Mouse (Mus musculus): ENCODE data around the gene Scimp. TPM values are rescaled to one million over a fixed set of nuclear protein-coding genes. Genes with fewer than 3 reads are reported as not detected.

Gene Scimp
- polyA plus RNA-seq, 1 experiment from 2014 or later: not detected

GRCm38 (mm10) chr11:70747876-70748545, 64.4 kb downstream of the Scimp start:
- H3K4me2 ChIP-seq (ENCODE audit: low read depth, low read length): no peak overlapping the region
- no peaks in the 10 kb centered on the region for H3K9me3 ChIP-seq (ENCODE audit: control insufficient read depth, low read length)
- H3K27me3 ChIP-seq (ENCODE audit: control insufficient read depth, insufficient read depth, low read length): no peaks in the 10 kb centered on the region
- 87% methylated on average over 4 of the region's 4 CpGs for WGBS
- H3K4me3 ChIP-seq (ENCODE audit: low read depth, low read length): no peak overlapping the region
- H3K27ac ChIP-seq (ENCODE audit: low read depth, low read length): no peak overlapping the region
- no peaks in the 10 kb centered on the region for H3K36me3 ChIP-seq (ENCODE audit: control insufficient read depth, insufficient read depth, low read length)
- no peak for ATAC-seq (ENCODE audit: low read depth)
- no peak overlapping the region for H3K9ac ChIP-seq (replicated peaks; ENCODE audit: low read depth, low read length)
- no peaks in the 10 kb centered on the region for H3K4me1 ChIP-seq (ENCODE audit: control insufficient read depth, insufficient read depth, low read length)

DNA sequence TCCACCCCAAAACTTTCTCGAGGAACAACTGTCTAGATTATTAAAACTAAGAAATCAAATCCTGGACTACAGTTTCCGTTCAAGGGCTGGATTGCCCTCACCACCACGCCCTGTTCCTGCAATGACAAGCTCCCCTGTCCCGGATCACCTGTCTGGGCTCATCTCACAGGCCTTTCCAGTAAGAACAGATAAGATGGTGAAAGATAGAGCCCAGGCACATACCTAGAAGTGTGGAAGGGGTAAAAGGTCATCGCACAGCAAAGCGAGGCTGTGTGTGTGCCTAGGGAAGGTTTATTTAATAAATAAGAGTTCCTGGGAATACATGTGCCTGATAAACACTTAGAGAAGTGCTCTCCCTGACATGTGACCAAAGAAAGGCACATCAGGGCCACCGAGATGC, 66.8 kb downstream of the Scimp start:
- no peaks in the 10 kb centered on the region for H3K9me3 ChIP-seq (ENCODE audit: control insufficient read depth, low read length)
- WGBS: 89% methylated on average over 7 of the region's 7 CpGs
- no peak for ATAC-seq (ENCODE audit: low read depth)
- no peak overlapping the region for H3K4me2 ChIP-seq (ENCODE audit: low read depth, low read length)
- H3K27me3 ChIP-seq (ENCODE audit: control insufficient read depth, insufficient read depth, low read length): no peaks in the 10 kb centered on the region
- no peaks in the 10 kb centered on the region for H3K4me1 ChIP-seq (ENCODE audit: control insufficient read depth, insufficient read depth, low read length)
- no peak overlapping the region for H3K9ac ChIP-seq (replicated peaks; ENCODE audit: low read depth, low read length)
- H3K4me3 ChIP-seq (ENCODE audit: low read depth, low read length): no peak overlapping the region
- H3K36me3 ChIP-seq (ENCODE audit: control insufficient read depth, insufficient read depth, low read length): no peaks in the 10 kb centered on the region
- H3K27ac ChIP-seq (ENCODE audit: low read depth, low read length): no peak overlapping the region

DNA sequence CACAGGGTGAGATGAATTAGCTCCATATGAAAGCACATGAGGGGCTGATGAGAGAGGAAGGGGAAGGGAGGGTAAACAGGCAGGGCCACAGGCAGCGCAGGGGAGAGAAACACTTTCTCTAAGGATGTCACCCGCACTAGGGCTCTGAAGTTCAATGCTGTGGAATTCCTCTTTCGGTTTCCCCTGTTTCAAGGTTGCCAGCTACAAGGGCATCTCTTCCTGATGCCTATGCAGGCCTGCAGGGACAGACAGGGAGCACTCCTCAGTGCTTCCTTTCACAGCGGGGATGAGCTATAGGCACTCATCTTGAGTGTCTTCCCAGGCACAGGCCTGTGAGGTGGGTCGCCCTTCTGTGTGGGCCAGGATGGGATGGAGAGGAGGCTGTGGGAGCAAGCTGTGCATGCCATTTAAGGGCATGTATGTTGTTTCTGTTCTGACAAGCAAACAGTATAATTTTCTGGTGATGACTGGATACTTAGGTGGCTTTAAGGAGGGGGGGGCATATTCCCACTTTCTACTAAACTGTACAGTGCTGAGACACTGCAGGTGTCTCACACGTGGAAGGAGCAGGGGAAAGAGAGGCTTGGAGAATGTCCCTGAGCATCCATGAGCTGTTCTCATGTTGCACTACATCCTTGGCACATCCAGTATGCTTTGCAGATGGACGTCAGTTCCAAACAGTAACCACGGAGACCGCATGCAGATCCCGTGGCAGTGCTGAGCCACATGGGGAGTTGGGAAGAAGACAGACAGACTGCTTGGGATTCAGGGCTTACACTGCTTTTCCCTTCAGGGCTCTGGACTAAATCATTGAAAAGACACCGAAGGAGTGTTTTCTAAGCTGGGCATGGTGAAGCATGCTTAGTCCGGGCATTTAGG, 69.6 kb downstream of the Scimp start:
- Histone ChIP-seq H3K27me3 (ENCODE audit: control insufficient read depth, insufficient read depth, low read length) (no peaks in the 10 kb centered on the region), H3K4me2 (ENCODE audit: low read depth, low read length) (no peak overlapping the region), H3K9ac (replicated peaks; ENCODE audit: low read depth, low read length) (no peak overlapping the region), H3K27ac (ENCODE audit: low read depth, low read length) (no peak overlapping the region), H3K36me3 (ENCODE audit: control insufficient read depth, insufficient read depth, low read length) (no peaks in the 10 kb centered on the region), H3K4me1 (ENCODE audit: control insufficient read depth, insufficient read depth, low read length) (no peaks in the 10 kb centered on the region), H3K4me3 (ENCODE audit: low read depth, low read length) (no peak overlapping the region), H3K9me3 (ENCODE audit: control insufficient read depth, low read length) (no peaks in the 10 kb centered on the region)
- ATAC-seq (ENCODE audit: low read depth): no peak
- WGBS: 78% methylated on average over 12 of the region's 12 CpGs

DNA sequence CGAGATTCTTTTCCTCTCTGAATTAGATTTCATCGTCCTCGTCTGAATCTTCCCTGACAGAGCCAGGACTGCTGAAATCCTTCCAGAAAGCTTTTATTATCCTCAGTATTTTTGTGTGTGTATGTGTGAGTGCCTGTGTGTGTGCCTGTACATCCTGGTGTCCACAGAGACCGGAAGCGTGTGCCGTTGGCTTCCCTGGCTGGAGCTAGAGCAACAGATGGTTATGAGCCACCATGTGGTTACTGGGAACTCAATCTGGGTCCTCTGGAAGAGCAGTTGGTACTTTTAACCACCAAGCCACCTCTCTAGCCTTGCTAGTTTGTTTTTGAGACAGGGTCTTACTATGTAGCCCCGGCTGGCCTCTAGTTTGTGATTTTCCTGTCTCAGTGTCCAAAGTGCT, 70.3 kb downstream of the Scimp start:
- H3K27ac ChIP-seq (ENCODE audit: low read depth, low read length): no peak overlapping the region
- no peak for ATAC-seq (ENCODE audit: low read depth)
- WGBS: 88% methylated on average over 7 of the region's 7 CpGs
- no peak overlapping the region for H3K4me3 ChIP-seq (ENCODE audit: low read depth, low read length)
- no peaks in the 10 kb centered on the region for H3K36me3 ChIP-seq (ENCODE audit: control insufficient read depth, insufficient read depth, low read length)
- H3K4me2 ChIP-seq (ENCODE audit: low read depth, low read length): no peak overlapping the region
- H3K4me1 ChIP-seq (ENCODE audit: control insufficient read depth, insufficient read depth, low read length): no peaks in the 10 kb centered on the region
- H3K27me3 ChIP-seq (ENCODE audit: control insufficient read depth, insufficient read depth, low read length): no peaks in the 10 kb centered on the region
- no peak overlapping the region for H3K9ac ChIP-seq (replicated peaks; ENCODE audit: low read depth, low read length)
- no peaks in the 10 kb centered on the region for H3K9me3 ChIP-seq (ENCODE audit: control insufficient read depth, low read length)

GRCm38 (mm10) chr11:70741603-70742002, 70.8 kb downstream of the Scimp start:
- no peaks in the 10 kb centered on the region for H3K4me1 ChIP-seq (ENCODE audit: control insufficient read depth, insufficient read depth, low read length)
- no peak overlapping the region for H3K4me2 ChIP-seq (ENCODE audit: low read depth, low read length)
- H3K9ac ChIP-seq (replicated peaks; ENCODE audit: low read depth, low read length): no peak overlapping the region
- no peak for ATAC-seq (ENCODE audit: low read depth)
- no peak overlapping the region for H3K4me3 ChIP-seq (ENCODE audit: low read depth, low read length)
- no peaks in the 10 kb centered on the region for H3K9me3 ChIP-seq (ENCODE audit: control insufficient read depth, low read length)
- no peak overlapping the region for H3K27ac ChIP-seq (ENCODE audit: low read depth, low read length)
- H3K36me3 ChIP-seq (ENCODE audit: control insufficient read depth, insufficient read depth, low read length): no peaks in the 10 kb centered on the region
- 90% methylated on average over 3 of the region's 3 CpGs for WGBS
- no peaks in the 10 kb centered on the region for H3K27me3 ChIP-seq (ENCODE audit: control insufficient read depth, insufficient read depth, low read length)

Small RNAs within 50 kb of the gene (microRNA-seq; reads per million reads assigned to microRNA genes)
- not detected for gene Gm22760

Other genes starting within 250 kb of the Scimp start
- 20.2 and 22.0 TPM in 2 replicates for gene Mink1, start 249.7 kb downstream of the Scimp start, polyA plus RNA-seq (2014; fragmentation: Nextera tagmentation; extraction: Ambion mirVana)
- not detected in 2 replicates for gene 4930544D05Rik, start 196.7 kb downstream of the Scimp start, polyA plus RNA-seq (2014; fragmentation: Nextera tagmentation; extraction: Ambion mirVana)
- 0.22 TPM in 1 of 2 replicates, not detected in the other for gene Chrne, start 193.4 kb downstream of the Scimp start, polyA plus RNA-seq (2014; fragmentation: Nextera tagmentation; extraction: Ambion mirVana)
- 0.27 and 0.31 TPM in 2 replicates for gene Gp1ba, start 173.5 kb downstream of the Scimp start, polyA plus RNA-seq (2014; fragmentation: Nextera tagmentation; extraction: Ambion mirVana)
- gene Rnf167, start 165.4 kb downstream of the Scimp start, polyA plus RNA-seq (2014; fragmentation: Nextera tagmentation; extraction: Ambion mirVana): 98.6 and 110 TPM in 2 replicates
- gene Slc25a11, start 165.1 kb downstream of the Scimp start, polyA plus RNA-seq (2014; fragmentation: Nextera tagmentation; extraction: Ambion mirVana): 156 and 172 TPM in 2 replicates
- gene Pfn1, start 157.9 kb downstream of the Scimp start, polyA plus RNA-seq (2014; fragmentation: Nextera tagmentation; extraction: Ambion mirVana): 578 and 686 TPM in 2 replicates
- gene Eno3, start 155.4 kb downstream of the Scimp start, polyA plus RNA-seq (2014; fragmentation: Nextera tagmentation; extraction: Ambion mirVana): 8.3 and 10.1 TPM in 2 replicates
- gene Spag7, start 143.2 kb downstream of the Scimp start, polyA plus RNA-seq (2014; fragmentation: Nextera tagmentation; extraction: Ambion mirVana): 136 and 151 TPM in 2 replicates
- gene Camta2, start 124.5 kb downstream of the Scimp start, polyA plus RNA-seq (2014; fragmentation: Nextera tagmentation; extraction: Ambion mirVana): 24.9 and 29.0 TPM in 2 replicates
- 1.4 and 1.5 TPM in 2 replicates for gene Inca1, start 112.4 kb downstream of the Scimp start, polyA plus RNA-seq (2014; fragmentation: Nextera tagmentation; extraction: Ambion mirVana)
- 3.1 and 3.2 TPM in 2 replicates for gene Kif1c, start 112.0 kb downstream of the Scimp start, polyA plus RNA-seq (2014; fragmentation: Nextera tagmentation; extraction: Ambion mirVana)
- gene Zfp3, start 48.4 kb downstream of the Scimp start, polyA plus RNA-seq (2014; fragmentation: Nextera tagmentation; extraction: Ambion mirVana): 16.3 and 19.8 TPM in 2 replicates
- gene Rabep1, start 32.2 kb upstream of the Scimp start, polyA plus RNA-seq (2014; fragmentation: Nextera tagmentation; extraction: Ambion mirVana): 80.7 and 80.9 TPM in 2 replicates
- 130 and 131 TPM in 2 replicates for gene Nup88, start 157.4 kb upstream of the Scimp start, polyA plus RNA-seq (2014; fragmentation: Nextera tagmentation; extraction: Ambion mirVana)
- gene Rpain, start 157.6 kb upstream of the Scimp start, polyA plus RNA-seq (2014; fragmentation: Nextera tagmentation; extraction: Ambion mirVana): 64.5 and 70.6 TPM in 2 replicates
- gene C1qbp, start 170.4 kb upstream of the Scimp start, polyA plus RNA-seq (2014; fragmentation: Nextera tagmentation; extraction: Ambion mirVana): 173 and 177 TPM in 2 replicates
- 16.8 and 19.3 TPM in 2 replicates for gene Dhx33, start 191.9 kb upstream of the Scimp start, polyA plus RNA-seq (2014; fragmentation: Nextera tagmentation; extraction: Ambion mirVana)
- 20.9 and 30.3 TPM in 2 replicates for gene Mis12, start 207.0 kb upstream of the Scimp start, polyA plus RNA-seq (2014; fragmentation: Nextera tagmentation; extraction: Ambion mirVana)
- gene Derl2, start 207.3 kb upstream of the Scimp start, polyA plus RNA-seq (2014; fragmentation: Nextera tagmentation; extraction: Ambion mirVana): 28.6 and 34.1 TPM in 2 replicates
- gene 6330403K07Rik, start 220.9 kb upstream of the Scimp start, polyA plus RNA-seq (2014; fragmentation: Nextera tagmentation; extraction: Ambion mirVana): 228 and 293 TPM in 2 replicates

Data from neural tube, embryonic 14.5 days (tissue).